Mouse (Mus musculus) lung, embryonic 15.5 days (tissue): ENCODE data around the gene Ttc30b. TPM values are rescaled to one million over a fixed set of nuclear protein-coding genes. Genes with fewer than 3 reads are reported as not detected.
"Not testable (repeated sequence)": the region's sequence is repeated elsewhere in the genome, so short reads cannot be mapped to it uniquely, and the experiment has no call there.

Experiments used
- ATAC-seq: fragments of 200-750 bp; cut with Nextera tagmentation; 2 replicates; pipeline ENCODE4 v1.8.0; 2017; ENCODE audit warnings: moderate number of reproducible peaks, borderline replicate concordance; ENCODE audit not compliant: low FRiP score, low TSS enrichment; ENCODE audit errors: extremely low read depth
- H3K27ac ChIP-seq: fragments of 300-500 bp; sonication (generic); 2 replicates; pipeline ENCODE4 v1.5.1; 2015; ENCODE audit warnings: moderate library complexity, mild to moderate bottlenecking, inconsistent platforms
- H3K27me3 ChIP-seq: fragments of 300-500 bp; sonication (generic); 2 replicates; pipeline ENCODE4 v1.6.1; 2015; ENCODE audit warnings: inconsistent platforms
- H3K36me3 ChIP-seq: fragments of 300-500 bp; sonication (generic); 2 replicates; pipeline ENCODE4 v1.6.1; 2015; ENCODE audit warnings: inconsistent platforms
- H3K4me1 ChIP-seq: fragments of 300-500 bp; sonication (generic); 2 replicates; pipeline ENCODE4 v1.6.1; 2015; ENCODE audit warnings: inconsistent platforms
- H3K4me2 ChIP-seq: fragments of 300-500 bp; sonication (generic); 2 replicates; pipeline ENCODE4 v1.6.1; 2015; ENCODE audit warnings: inconsistent platforms, mild to moderate bottlenecking, moderate library complexity
- H3K4me3 ChIP-seq: fragments of 300-500 bp; sonication (generic); 2 replicates; pipeline ENCODE4 v1.5.1; 2015; ENCODE audit warnings: mild to moderate bottlenecking, inconsistent platforms
- H3K9ac ChIP-seq: fragments of 300-500 bp; sonication (generic); 2 replicates; pipeline ENCODE4 v1.6.1; 2015; ENCODE audit warnings: inconsistent platforms
- H3K9me3 ChIP-seq: fragments of 300-500 bp; sonication (generic); 2 replicates; pipeline ENCODE4 v1.6.1; 2016; ENCODE audit warnings: inconsistent platforms
- WGBS: fragments of 180-500 bp; shearing (Covaris S2); methylation state at CpG from one replicate; pipeline ENCODE4 v1.1.7; 2015; 5-methylcytosine and 5-hydroxymethylcytosine counted together
- polyA plus RNA-seq: library from polyadenylated mRNA; unstranded; fragments of >200 nt; fragmentation: Nextera tagmentation; extraction: Ambion mirVana; gene quantifications from 2 replicates; pipeline ENCODE4 v1.2.1, GENCODE M21; 2015

Gene Ttc30b
- polyA plus RNA-seq, 1 experiment from 2014 or later, result 16.9 TPM

DNA sequence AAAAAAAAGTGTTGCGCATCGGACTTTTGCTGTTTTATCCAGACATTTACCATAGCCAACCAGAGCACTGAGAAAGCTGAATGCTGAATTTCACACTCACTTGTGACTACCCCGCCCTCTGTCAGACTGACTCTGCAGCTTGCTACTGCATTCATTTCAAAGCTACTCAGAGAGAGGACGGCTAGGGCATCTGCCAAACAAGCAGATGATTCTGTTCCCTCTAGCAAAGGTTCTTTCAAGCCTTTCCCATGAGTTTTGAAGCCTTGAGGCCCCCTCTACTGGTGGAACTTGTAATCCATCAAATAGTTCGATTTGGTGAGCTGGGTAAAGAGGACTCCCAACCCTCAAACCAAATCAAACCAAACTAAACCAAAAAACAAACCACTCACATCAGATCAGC lies 26.6 kb upstream of the Ttc30b start:
- H3K36me3 ChIP-seq, result no peaks in the 10 kb centered on the region
- ATAC-seq, result peak; percentile 72
- H3K27me3 ChIP-seq, result no peaks in the 10 kb centered on the region
- WGBS, result 16% methylated on average over 5 of the region's 5 CpGs
- peak overlapping the region; percentile 57 for H3K27ac ChIP-seq
- peaks cover 23% of the 10 kb centered on the region for H3K4me1 ChIP-seq
- H3K4me2 ChIP-seq, result peak overlapping the region; percentile 59
- peak overlapping the region; percentile 24 for H3K4me3 ChIP-seq
- no peaks in the 10 kb centered on the region for H3K9me3 ChIP-seq
- peak overlapping the region; percentile 32; the same call in 1 of the 2 replicates for H3K9ac ChIP-seq

DNA sequence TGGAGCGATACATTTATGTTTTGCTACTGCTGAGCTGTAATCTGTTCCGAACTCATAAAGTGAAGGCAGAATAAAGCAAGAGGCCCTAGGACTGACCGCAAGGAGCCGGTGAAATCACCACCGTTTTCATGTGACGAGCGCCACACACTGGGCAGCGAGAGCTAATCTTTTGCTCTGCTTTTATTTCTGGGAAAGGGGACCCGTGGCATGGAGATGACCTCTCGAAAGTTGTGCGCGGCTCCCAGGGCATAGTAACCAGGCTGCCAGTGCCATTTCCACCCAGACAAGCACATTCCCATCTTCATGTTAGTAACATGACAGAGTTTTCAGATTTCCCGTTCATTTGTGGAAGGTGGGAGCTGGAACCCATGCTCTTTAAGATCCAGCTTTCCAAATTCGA lies 26.1 kb upstream of the Ttc30b start:
- peak; percentile 52; the same call in 1 of the 2 replicates for ATAC-seq
- H3K36me3 ChIP-seq, result no peaks in the 10 kb centered on the region
- peak overlapping the region; percentile 59 for H3K4me2 ChIP-seq
- peak overlapping the region; percentile 57 for H3K27ac ChIP-seq
- peaks cover 27% of the 10 kb centered on the region for H3K4me1 ChIP-seq
- H3K27me3 ChIP-seq, result no peaks in the 10 kb centered on the region
- H3K4me3 ChIP-seq, result peak overlapping the region; percentile 24
- no peaks in the 10 kb centered on the region for H3K9me3 ChIP-seq
- WGBS, result 9% methylated on average over 14 of the region's 14 CpGs
- peak overlapping the region; percentile 32; the same call in 1 of the 2 replicates for H3K9ac ChIP-seq

DNA sequence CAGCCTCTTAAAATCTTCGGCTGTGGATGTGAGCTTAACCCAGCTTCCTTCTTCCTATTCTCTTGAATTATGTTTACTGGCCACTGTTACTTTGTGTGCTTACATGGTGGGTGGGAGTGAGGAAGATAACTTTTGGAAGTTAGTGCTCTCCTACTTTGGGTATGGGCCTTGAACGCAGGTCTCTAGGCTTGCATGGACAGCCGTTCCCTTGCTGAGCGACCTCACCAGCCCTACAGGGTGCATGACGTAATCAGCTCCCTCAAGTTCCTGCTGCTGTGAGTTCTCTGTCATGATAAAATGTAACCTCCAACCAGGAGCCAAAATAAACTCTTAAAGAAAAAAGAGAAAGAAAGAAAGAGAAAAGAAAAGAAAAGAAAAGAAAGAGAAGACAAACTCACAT lies 25.7 kb upstream of the Ttc30b start:
- peaks cover 32% of the 10 kb centered on the region for H3K4me1 ChIP-seq
- no peaks in the 10 kb centered on the region for H3K9me3 ChIP-seq
- H3K9ac ChIP-seq, result no peak overlapping the region
- no peaks in the 10 kb centered on the region for H3K27me3 ChIP-seq
- 52% methylated on average over 5 of the region's 5 CpGs for WGBS
- peak overlapping the region; percentile 59 for H3K4me2 ChIP-seq
- H3K36me3 ChIP-seq, result no peaks in the 10 kb centered on the region
- no peak for ATAC-seq
- H3K27ac ChIP-seq, result no peak overlapping the region; the same call in 1 of the 2 replicates
- no peak overlapping the region for H3K4me3 ChIP-seq

DNA sequence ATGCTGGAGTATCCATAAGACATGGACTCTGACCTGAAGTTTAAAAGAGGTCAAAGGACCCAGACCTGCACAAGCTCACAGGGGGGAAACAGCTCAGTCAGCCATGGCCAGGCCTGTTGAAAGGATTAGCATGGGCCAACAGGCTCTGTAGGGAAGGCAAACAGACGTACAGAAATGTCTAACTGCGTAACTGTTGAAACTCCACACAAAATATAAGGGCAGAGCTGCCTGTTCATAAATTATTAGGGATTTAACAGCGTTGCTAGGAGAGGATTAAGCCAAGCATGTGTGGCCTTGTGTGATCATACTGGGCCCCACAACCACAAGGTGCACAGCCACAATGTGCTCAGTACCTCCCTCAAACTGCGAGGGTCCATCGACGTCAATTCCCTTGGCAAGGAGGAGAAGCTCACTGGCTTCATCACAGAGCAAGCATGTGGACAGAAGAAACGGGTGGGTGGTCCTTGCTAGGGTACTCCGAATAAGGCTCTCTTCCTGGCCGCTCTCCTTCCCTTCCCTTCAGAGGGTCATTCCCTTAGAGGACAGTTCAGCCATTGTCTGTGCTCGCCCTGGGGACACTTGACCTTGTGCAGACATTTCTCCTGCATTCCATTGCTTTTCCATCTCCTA lies 24.9 kb upstream of the Ttc30b start:
- no peak overlapping the region for H3K9ac ChIP-seq
- H3K4me1 ChIP-seq, result peaks cover 32% of the 10 kb centered on the region
- 67% methylated on average over 10 of the region's 10 CpGs for WGBS
- no peak for ATAC-seq
- no peaks in the 10 kb centered on the region for H3K9me3 ChIP-seq
- H3K4me3 ChIP-seq, result no peak overlapping the region
- no peaks in the 10 kb centered on the region for H3K36me3 ChIP-seq
- no peak overlapping the region for H3K27ac ChIP-seq
- H3K27me3 ChIP-seq, result no peaks in the 10 kb centered on the region
- H3K4me2 ChIP-seq, result no peak overlapping the region

DNA sequence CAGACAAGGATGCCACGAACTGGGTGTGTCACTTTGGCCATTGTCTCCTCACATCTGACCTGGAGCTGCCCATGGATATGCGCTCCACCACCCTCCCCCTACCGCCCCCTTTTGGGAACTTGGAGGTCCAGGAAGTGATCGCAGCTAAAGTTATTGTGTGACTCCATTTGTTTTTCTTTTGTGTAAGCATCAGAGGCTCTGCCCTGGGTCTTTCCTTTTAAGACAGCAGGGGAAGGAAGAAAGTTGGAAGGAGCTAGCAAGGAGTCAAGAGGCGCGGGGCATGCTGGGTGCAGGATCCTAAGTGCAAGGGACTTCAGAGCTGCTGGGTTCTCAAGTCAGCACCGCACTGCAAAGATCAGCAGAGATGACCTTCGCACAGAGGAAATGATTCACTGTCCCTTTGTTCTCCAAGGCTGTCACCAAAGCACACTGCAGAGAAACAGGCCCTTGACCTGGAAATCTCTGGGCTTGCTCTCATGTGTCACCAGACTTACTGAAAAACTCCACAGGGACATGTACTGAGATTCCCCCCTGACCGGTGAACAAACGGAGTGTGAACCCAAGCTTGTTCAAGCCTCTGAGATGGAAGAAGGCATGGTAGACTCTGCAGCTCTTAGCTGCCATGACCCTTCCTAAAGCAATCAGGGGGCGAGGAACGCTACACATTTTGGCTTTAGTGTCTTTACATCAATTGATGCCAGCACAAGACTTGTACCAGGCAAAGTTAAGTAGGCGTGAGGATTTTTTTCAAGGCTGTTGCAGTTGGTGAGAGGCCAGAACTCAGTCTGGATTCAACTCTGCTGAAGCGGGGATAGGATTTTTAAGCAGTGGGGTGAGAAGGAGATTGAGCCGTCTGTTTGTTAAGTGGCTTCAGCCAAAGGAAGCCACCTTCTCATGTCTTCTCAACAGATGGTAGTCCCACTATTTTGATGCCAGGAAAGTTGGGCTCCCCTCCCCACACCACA lies 22.3 kb upstream of the Ttc30b start:
- Histone ChIP-seq H3K9me3 (no peaks in the 10 kb centered on the region), H3K4me1 (peaks cover 32% of the 10 kb centered on the region), H3K36me3 (no peaks in the 10 kb centered on the region), H3K9ac (no peak overlapping the region), H3K4me3 (no peak overlapping the region), H3K27ac (peak overlapping the region; percentile 82), H3K4me2 (peak overlapping the region; percentile 35), H3K27me3 (no peaks in the 10 kb centered on the region)
- peak; percentile 53 for ATAC-seq
- 46% methylated on average over 15 of the region's 15 CpGs for WGBS

DNA sequence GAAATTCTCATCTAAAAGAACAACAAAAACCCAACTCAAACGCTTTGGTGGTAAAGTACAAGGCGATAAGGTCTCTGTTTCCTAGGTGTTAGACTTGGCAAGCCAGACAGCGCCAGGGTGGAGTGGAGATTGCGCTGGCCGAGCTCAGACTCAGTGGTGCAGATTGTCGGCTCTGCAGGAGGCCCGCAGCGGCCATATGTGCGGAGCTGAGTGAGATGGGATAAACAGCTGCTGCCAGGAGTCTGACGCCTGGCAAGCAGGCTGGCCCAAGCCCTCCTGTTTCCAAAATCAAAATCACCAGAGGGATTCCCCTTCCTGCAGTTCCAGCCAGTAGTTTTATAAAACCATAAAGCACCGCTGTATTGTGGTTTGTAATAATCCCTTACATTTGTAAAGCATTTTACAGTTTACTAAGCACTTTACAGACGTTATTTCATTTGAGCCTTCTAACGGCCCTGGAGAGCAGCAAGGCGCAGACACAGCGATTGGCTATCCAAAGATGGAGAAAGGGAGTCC lies 21.5 kb upstream of the Ttc30b start:
- WGBS, result 16% methylated on average over 15 of the region's 15 CpGs
- ATAC-seq, result peak; percentile 73
- H3K4me1 ChIP-seq, result peaks cover 32% of the 10 kb centered on the region
- no peak overlapping the region for H3K4me3 ChIP-seq
- no peaks in the 10 kb centered on the region for H3K9me3 ChIP-seq
- no peaks in the 10 kb centered on the region for H3K36me3 ChIP-seq
- H3K27me3 ChIP-seq, result no peaks in the 10 kb centered on the region
- peak overlapping the region; percentile 35 for H3K4me2 ChIP-seq
- H3K9ac ChIP-seq, result no peak overlapping the region
- peak overlapping the region; percentile 82 for H3K27ac ChIP-seq

DNA sequence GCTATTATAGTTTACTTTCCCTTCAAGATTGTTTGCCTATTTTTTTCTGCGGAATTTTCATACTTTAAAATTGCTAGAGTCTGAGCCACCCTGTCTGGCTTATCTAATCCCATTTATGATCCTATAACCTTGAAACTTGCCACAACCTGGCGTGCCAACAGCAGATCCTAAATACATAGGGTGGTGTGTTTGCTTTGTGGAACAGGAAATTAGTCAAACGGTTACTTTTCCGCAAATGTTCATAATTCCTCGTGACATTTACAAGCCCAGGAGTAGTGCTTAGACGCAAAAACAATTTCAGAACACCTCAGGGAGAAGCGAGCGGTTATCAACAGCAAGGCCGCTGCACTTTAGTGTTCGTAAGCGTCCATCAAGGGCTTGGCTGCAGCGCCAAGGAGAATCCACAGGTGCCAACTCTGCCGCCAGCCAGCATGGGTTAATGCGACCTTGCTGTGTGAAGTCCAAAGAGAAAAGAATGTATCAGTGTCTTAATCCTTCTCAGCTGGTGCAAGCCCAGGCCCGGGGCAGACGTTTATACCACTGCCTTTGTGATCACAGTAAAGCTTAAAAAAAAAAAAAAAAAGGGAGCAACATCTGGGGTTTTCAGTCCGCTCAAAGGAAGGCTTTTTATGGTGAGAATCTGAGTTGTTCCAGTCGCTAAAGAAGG lies 20.9 kb upstream of the Ttc30b start:
- H3K36me3 ChIP-seq, result no peaks in the 10 kb centered on the region
- peaks cover 26% of the 10 kb centered on the region for H3K4me1 ChIP-seq
- 25% methylated on average over 18 of the region's 18 CpGs for WGBS
- H3K27me3 ChIP-seq, result no peaks in the 10 kb centered on the region
- peak overlapping the region; percentile 35 for H3K4me2 ChIP-seq
- no peak overlapping the region for H3K9ac ChIP-seq
- no peak overlapping the region for H3K4me3 ChIP-seq
- no peak for ATAC-seq
- H3K27ac ChIP-seq, result peak overlapping the region; percentile 82
- H3K9me3 ChIP-seq, result no peaks in the 10 kb centered on the region

DNA sequence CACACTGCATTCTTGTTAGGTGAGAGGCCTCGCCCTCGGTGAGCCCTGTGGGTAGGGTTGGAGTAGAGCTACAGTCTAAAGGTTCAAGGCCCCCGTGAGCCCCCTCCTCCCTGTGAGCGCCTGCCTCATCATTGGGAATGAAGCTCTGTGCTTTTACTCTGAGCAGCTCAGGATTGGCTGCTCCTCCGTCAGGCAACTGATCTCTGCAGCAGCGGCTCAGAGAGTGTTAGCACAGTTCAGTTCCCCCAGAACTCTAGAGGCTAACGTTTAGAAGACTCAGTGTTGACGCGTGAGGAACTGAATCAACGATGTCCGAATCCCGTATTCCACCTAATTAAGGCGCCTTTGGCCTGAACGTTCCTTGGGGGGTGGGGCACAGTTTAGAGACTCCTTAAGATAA lies 17.3 kb upstream of the Ttc30b start:
- Histone ChIP-seq H3K4me2 (no peak overlapping the region), H3K4me3 (no peak overlapping the region), H3K9ac (no peak overlapping the region), H3K4me1 (peaks cover 16% of the 10 kb centered on the region), H3K36me3 (no peaks in the 10 kb centered on the region), H3K27ac (no peak overlapping the region), H3K27me3 (no peaks in the 10 kb centered on the region), H3K9me3 (no peaks in the 10 kb centered on the region)
- WGBS, result 37% methylated on average over 14 of the region's 14 CpGs
- no peak for ATAC-seq

DNA sequence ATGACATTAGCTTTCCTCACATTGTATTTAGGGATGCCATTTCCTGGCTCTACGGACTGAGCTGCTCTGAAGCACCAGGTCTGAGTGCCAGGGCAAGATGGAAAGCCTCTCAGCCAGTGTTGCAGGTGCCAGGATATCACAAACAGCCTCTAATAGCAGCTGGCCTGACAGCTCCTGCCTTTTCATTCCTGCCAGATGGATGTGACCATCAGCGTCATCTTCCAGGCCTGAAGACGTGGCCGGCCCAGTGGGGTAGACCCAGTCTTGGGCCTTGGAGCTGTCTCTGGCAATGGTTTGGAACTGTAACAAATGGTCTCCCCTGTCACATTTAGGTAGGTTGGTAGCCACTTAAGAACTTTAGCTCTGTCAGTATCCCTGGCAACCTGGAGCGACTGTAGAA lies 14.9 kb upstream of the Ttc30b start:
- no peak for ATAC-seq
- H3K4me2 ChIP-seq, result no peak overlapping the region
- H3K27ac ChIP-seq, result no peak overlapping the region
- no peaks in the 10 kb centered on the region for H3K27me3 ChIP-seq
- H3K4me3 ChIP-seq, result no peak overlapping the region
- H3K9me3 ChIP-seq, result no peaks in the 10 kb centered on the region
- 87% methylated on average over 5 of the region's 5 CpGs for WGBS
- H3K4me1 ChIP-seq, result no peaks in the 10 kb centered on the region
- no peaks in the 10 kb centered on the region for H3K36me3 ChIP-seq
- no peak overlapping the region for H3K9ac ChIP-seq

DNA sequence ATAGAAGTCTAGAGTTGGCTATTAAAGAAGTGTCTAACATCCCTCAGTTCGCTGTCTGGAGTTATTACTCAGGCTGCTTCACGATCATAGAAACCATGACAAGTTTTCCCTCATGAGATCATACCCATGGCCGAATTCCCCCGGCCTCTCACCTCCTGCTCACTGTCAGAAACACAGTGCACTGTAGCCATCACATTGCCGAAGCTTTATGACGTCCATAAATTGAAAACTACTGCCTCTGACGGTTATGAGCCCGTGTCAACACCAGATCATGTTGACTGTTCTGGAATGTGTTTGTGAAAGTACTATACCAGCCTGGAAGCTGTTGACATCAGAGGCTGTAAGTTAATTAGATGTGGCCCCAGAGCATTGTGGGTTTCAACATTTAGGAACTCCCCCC lies 12.3 kb upstream of the Ttc30b start:
- no peak overlapping the region for H3K9ac ChIP-seq
- no peaks in the 10 kb centered on the region for H3K27me3 ChIP-seq
- H3K4me1 ChIP-seq, result no peaks in the 10 kb centered on the region
- no peak overlapping the region for H3K4me2 ChIP-seq
- 75% methylated on average over 8 of the region's 8 CpGs for WGBS
- H3K36me3 ChIP-seq, result no peaks in the 10 kb centered on the region
- H3K4me3 ChIP-seq, result no peak overlapping the region
- H3K27ac ChIP-seq, result no peak overlapping the region
- H3K9me3 ChIP-seq, result no peaks in the 10 kb centered on the region
- no peak for ATAC-seq

DNA sequence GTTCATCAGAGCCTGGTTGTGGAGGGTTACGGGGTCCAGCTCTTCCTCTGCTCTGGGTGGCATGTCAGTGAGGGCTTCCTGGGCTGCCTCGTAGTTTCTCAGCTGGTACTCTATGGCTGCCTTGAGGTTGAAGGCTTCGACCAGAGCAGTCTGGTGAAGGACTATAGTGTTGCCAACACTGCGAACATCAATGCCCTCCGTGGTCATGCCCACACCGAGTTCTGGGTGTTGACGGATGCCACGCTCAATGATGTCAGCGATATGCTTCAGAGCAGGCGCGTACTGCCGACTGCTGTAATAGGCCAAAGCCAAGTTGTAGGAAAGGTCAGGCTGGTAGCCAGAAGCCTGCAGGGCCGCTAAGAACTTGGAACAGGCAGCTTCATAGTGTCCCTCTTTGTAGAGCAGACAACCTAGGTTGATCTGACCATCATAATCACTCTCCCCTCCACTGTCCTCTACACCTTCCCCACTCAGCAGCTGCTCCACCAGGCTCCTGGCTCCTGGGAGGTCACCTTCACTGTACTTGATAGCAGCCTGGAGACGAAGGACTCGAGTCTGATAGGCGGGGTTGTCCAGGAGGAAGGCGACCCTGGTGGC lies 767 bp downstream of the Ttc30b start:
- not testable (repeated sequence) for H3K4me1 ChIP-seq, ATAC-seq, H3K36me3 ChIP-seq, H3K27me3 ChIP-seq, H3K27ac ChIP-seq, H3K9me3 ChIP-seq
- Histone ChIP-seq H3K4me3 (peak overlapping the region; percentile 51), H3K4me2 (peak overlapping the region; percentile 58), H3K9ac (peak overlapping the region; percentile 28; the same call in 1 of the 2 replicates)
- 67% methylated on average over 16 of the region's 17 CpGs for WGBS
